In the genomic region with DNA sequence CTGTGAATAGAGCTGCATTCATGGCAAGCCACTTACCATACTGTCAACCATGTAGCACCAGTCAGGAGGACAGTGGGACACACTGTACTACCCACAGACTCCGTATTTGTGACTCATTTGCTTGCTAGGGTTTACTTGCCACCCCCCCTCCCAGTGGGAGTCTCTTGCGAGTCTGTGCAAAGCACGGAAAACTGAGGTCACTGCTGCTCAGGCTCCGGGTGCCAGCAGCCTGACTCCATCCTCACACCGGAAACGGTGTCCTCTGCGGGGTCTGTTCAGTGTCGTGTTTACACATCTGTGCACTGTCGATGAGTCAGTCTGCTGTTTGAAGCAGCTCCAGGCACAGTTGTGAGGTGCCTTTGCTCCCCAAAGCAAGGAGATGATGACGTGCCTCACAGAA, we compare ENCODE assay signal across 8 mouse cellular contexts. TPM values are rescaled to one million over a fixed set of nuclear protein-coding genes. Genes with fewer than 3 reads are reported as not detected.
A peak's percentile ranks its signal among the peaks of the same experiment; 100 is the strongest.
DNase-seq lines count a peak whose midpoint lies in the region; ATAC-seq lines count a peak whose summit lies in the region.

No protein-coding gene starts in this region.

- no peaks in the 10 kb centered on the region for H3K27me3 ChIP-seq in intestine, embryonic 16.5 days (replicated peaks; ENCODE audit: control insufficient read depth, insufficient read depth, low read length)
- no peaks in the 10 kb centered on the region for H3K27me3 ChIP-seq in stomach, embryonic 14.5 days (ENCODE audit: control insufficient read depth, insufficient read depth, low read length)
- no peaks in the 10 kb centered on the region for H3K27me3 ChIP-seq in neural tube, embryonic 15.5 days (replicated peaks)

- no peaks in the 10 kb centered on the region for H3K36me3 ChIP-seq in intestine, embryonic 16.5 days (ENCODE audit: control insufficient read depth, insufficient read depth, low read length)
- H3K36me3 ChIP-seq in stomach, embryonic 14.5 days (ENCODE audit: control insufficient read depth, insufficient read depth, low read length): no peaks in the 10 kb centered on the region
- H3K36me3 ChIP-seq in neural tube, embryonic 15.5 days: no peaks in the 10 kb centered on the region

- no peak overlapping the region for H3K4me3 ChIP-seq in intestine, embryonic 16.5 days (ENCODE audit: low read length)
- no peak overlapping the region for H3K4me3 ChIP-seq in stomach, embryonic 14.5 days (ENCODE audit: low read depth, low read length)
- H3K4me3 ChIP-seq in neural tube, embryonic 15.5 days (replicated peaks): no peak overlapping the region

- peak; percentile 58; the same call in 1 of the 2 replicates for ATAC-seq in intestine, embryonic 16.5 days
- peak; percentile 30; the same call in 1 of the 2 replicates for ATAC-seq in stomach, embryonic 14.5 days (ENCODE audit: insufficient number of reproducible peaks, insufficient read depth, low FRiP score, low read depth)
- no peak for ATAC-seq in neural tube, embryonic 15.5 days (ENCODE audit: low FRiP score)

- WGBS in intestine, embryonic 16.5 days: 25% methylated on average over 10 of the region's 10 CpGs
- 12% methylated on average over 10 of the region's 10 CpGs for WGBS in stomach, embryonic 14.5 days
- 85% methylated on average over 10 of the region's 10 CpGs for WGBS in neural tube, embryonic 15.5 days

- DNase-seq in left cerebral cortex, adult 8-10 months (ENCODE audit: low spot score in 2 of 2): peak; percentile 10 to 33
- no peak for DNase-seq in left cerebral cortex, postnatal 4 days
- DNase-seq in fibroblast of lung, adult 2 months (ENCODE audit: low read depth): peak; percentile 62
- DNase-seq in retina, postnatal 1 day: no peak
- no peak for DNase-seq in B cell, adult 2 months

- peak overlapping the region; percentile 20; the same call in 1 of the 2 replicates for H3K27ac ChIP-seq in intestine, embryonic 16.5 days (ENCODE audit: low read length)
- H3K27ac ChIP-seq in stomach, embryonic 14.5 days (ENCODE audit: low read length): no peak overlapping the region
- H3K27ac ChIP-seq in neural tube, embryonic 15.5 days (replicated peaks): no peak overlapping the region

- intact Hi-C loops in left cerebral cortex, postnatal 4 days (cut with DNase I): no loop called here

- H3K4me1 ChIP-seq in intestine, embryonic 16.5 days (ENCODE audit: control insufficient read depth, insufficient read depth, low read length): peaks cover 38% of the 10 kb centered on the region
- H3K4me1 ChIP-seq in stomach, embryonic 14.5 days (ENCODE audit: control insufficient read depth, insufficient read depth, low read length): peaks cover 45% of the 10 kb centered on the region
- 0 out of 2 replicates have a peak, but pooled peaks cover 5% of the 10 kb centered on the region for H3K4me1 ChIP-seq in neural tube, embryonic 15.5 days

- H3K4me2 ChIP-seq in intestine, embryonic 16.5 days (ENCODE audit: low read depth, low read length): no peak overlapping the region
- H3K4me2 ChIP-seq in stomach, embryonic 14.5 days (replicated peaks; ENCODE audit: low read depth, low read length): no peak overlapping the region
- H3K4me2 ChIP-seq in neural tube, embryonic 15.5 days: no peak overlapping the region

- no peaks in the 10 kb centered on the region for H3K9me3 ChIP-seq in intestine, embryonic 16.5 days (ENCODE audit: control insufficient read depth, low read length)
- H3K9me3 ChIP-seq in stomach, embryonic 14.5 days (ENCODE audit: control insufficient read depth, low read depth, low read length): no peaks in the 10 kb centered on the region
- no peaks in the 10 kb centered on the region for H3K9me3 ChIP-seq in neural tube, embryonic 15.5 days (replicated peaks)

- no peak overlapping the region for H3K9ac ChIP-seq in intestine, embryonic 16.5 days (ENCODE audit: low read depth, low read length)
- no peak overlapping the region for H3K9ac ChIP-seq in stomach, embryonic 14.5 days (replicated peaks; ENCODE audit: low read depth, low read length)
- no peak overlapping the region for H3K9ac ChIP-seq in neural tube, embryonic 15.5 days (replicated peaks)

RNA-seq across cellular contexts. Expression of a gene that starts 43.0 kb away (rescaled TPM):
- 10 to 100 TPM in 1 of 4 experiments, 1 to 10 TPM in 3; 7.9 to 10.8 (median 9.6) TPM for total RNA-seq in left cerebral cortex, adult 8-10 months (2022)
- total RNA-seq in left cerebral cortex, postnatal 4 days (2021): 1 to 10 TPM; 5.7 to 6.3 TPM
- polyA plus RNA-seq in intestine, embryonic 16.5 days (2015; fragmentation: Nextera tagmentation; extraction: Ambion mirVana): 13.4 and 13.9 TPM in 2 replicates
- 28.7 and 29.6 TPM in 2 replicates for polyA plus RNA-seq in stomach, embryonic 14.5 days (2014; fragmentation: Nextera tagmentation; extraction: Ambion mirVana)
- polyA plus RNA-seq in neural tube, embryonic 15.5 days (2015; fragmentation: Nextera tagmentation; extraction: Ambion mirVana): 4.1 and 7.3 TPM in 2 replicates

Comparison
In these comparisons a context has a peak if more than half of its experiments do, and no peak if none do; other contexts are left out.
1. DNase-seq: peak in left cerebral cortex, adult 8-10 months (2 of 2) and fibroblast of lung, adult 2 months (single experiment); none in left cerebral cortex, postnatal 4 days (single experiment), retina, postnatal 1 day (single experiment) and B cell, adult 2 months (0 of 2).